Mouse (Mus musculus) ovary, adult 10 weeks (tissue): ENCODE data around the gene Sugp1. TPM values are rescaled to one million over a fixed set of nuclear protein-coding genes. Genes with fewer than 3 reads are reported as not detected.

Source experiments
- polyA plus RNA-seq: library from polyadenylated mRNA; stranded (reverse); fragments of 350-450 nt; fragmentation: Illumina TruSeq; extraction: RNeasy Lipid Tissue Mini Kit (QIAGEN cat#74804); gene quantifications from one replicate; pipeline ENCODE4 v1.2.3, GENCODE M21; 2014

The Sugp1 gene
- polyA plus RNA-seq = 5.0 TPM

GRCm38 (mm10) chr8:70042583-70043455 is at the start of gene Sugp1, which contains the start of gene Mau2:
Gene Sugp1, plus strand, starts transcription at chr8:70042813.
Gene Mau2, minus strand, starts transcription at chr8:70042734.

GRCm38 (mm10) chr8:69995776-69996588 is 46.6 kb upstream of the Sugp1 start, which contains the start of gene Gatad2a:
Gene Gatad2a, minus strand, starts transcription at chr8:69996384.

GRCm38 (mm10) chr8:70072441-70073069 is 29.9 kb downstream of the Sugp1 start, which contains the start of gene Tm6sf2:
Gene Tm6sf2, plus strand, starts transcription at chr8:70072924.

GRCm38 (mm10) chr8:70083285-70083684 is 40.7 kb downstream of the Sugp1 start, which contains the start of gene Hapln4:
Gene Hapln4, plus strand, starts transcription at chr8:70083457.

GRCm38 (mm10) chr8:70120667-70121066 is 78.1 kb downstream of the Sugp1 start, which contains the start of gene Ncan:
Gene Ncan, minus strand, starts transcription at chr8:70120873.

Other genes with a start within 250 kb of the Sugp1 start
- 1.9 TPM for gene Gmip, start 234.1 kb upstream of the Sugp1 start, polyA plus RNA-seq
- 2.7 TPM for gene Lpar2, start 220.4 kb upstream of the Sugp1 start, polyA plus RNA-seq
- 0.91 TPM for gene Pbx4, start 210.3 kb upstream of the Sugp1 start, polyA plus RNA-seq
- not detected for gene Cilp2, start 155.1 kb upstream of the Sugp1 start, polyA plus RNA-seq
- gene Tssk6, start 140.6 kb upstream of the Sugp1 start, polyA plus RNA-seq = not detected
- gene Ndufa13, start 140.3 kb upstream of the Sugp1 start, polyA plus RNA-seq = not detected
- not detected for gene Yjefn3, start 140.1 kb upstream of the Sugp1 start, polyA plus RNA-seq
- 8.7 TPM for gene Gatad2a, start 46.4 kb upstream of the Sugp1 start, polyA plus RNA-seq
- gene Mau2, start 79 bp upstream of the Sugp1 start, polyA plus RNA-seq = 8.2 TPM
- gene Tm6sf2, start 30.1 kb downstream of the Sugp1 start, polyA plus RNA-seq = not detected
- gene Hapln4, start 40.6 kb downstream of the Sugp1 start, polyA plus RNA-seq = not detected
- not detected for gene Ncan, start 78.1 kb downstream of the Sugp1 start, polyA plus RNA-seq
- gene Nr2c2ap, start 88.5 kb downstream of the Sugp1 start, polyA plus RNA-seq = 1.3 TPM
- gene Rfxank, start 96.3 kb downstream of the Sugp1 start, polyA plus RNA-seq = 0.68 TPM
- 12.3 TPM for gene Borcs8, start 96.7 kb downstream of the Sugp1 start, polyA plus RNA-seq
- gene Mef2b, start 96.9 kb downstream of the Sugp1 start, polyA plus RNA-seq = not detected
- gene Tmem161a, start 129.5 kb downstream of the Sugp1 start, polyA plus RNA-seq = 5.1 TPM
- gene Slc25a42, start 169.5 kb downstream of the Sugp1 start, polyA plus RNA-seq = 1.5 TPM
- 2.8 TPM for gene Sugp2, start 191.4 kb downstream of the Sugp1 start, polyA plus RNA-seq
- gene Armc6, start 191.7 kb downstream of the Sugp1 start, polyA plus RNA-seq = 0.48 TPM
- gene Homer3, start 240.0 kb downstream of the Sugp1 start, polyA plus RNA-seq = 0.20 TPM